Mouse (Mus musculus) thymus, adult 2 months (tissue): Measurements from ENCODE around the gene Pkd1.

ENCODE experiments used
- CTCF ChIP-seq: fragments of 200-500 bp; IDR thresholded peaks from 2 replicates; pipeline ENCODE4 v1.5.1; 2012; ENCODE audit warnings: mild to moderate bottlenecking, control low read depth, low read length, moderate library complexity, borderline replicate concordance; ENCODE audit not compliant: control insufficient read depth, poor library complexity, insufficient read depth; ENCODE audit errors: extremely low read depth
- POLR2A ChIP-seq: fragments of 200-500 bp; IDR thresholded peaks from 2 replicates; pipeline ENCODE4 v1.6.1; 2012; ENCODE audit warnings: mild to moderate bottlenecking, low read length, control low read depth, moderate library complexity; ENCODE audit not compliant: control insufficient read depth, poor library complexity, insufficient read depth; ENCODE audit errors: extremely low read depth

GRCm38 (mm10) chr17:24640119-24640518 is 90.5 kb downstream of the Pkd1 start:
- TF ChIP-seq POLR2A, result no peak
- no peak for TF ChIP-seq CTCF
